Mouse (Mus musculus) kidney, postnatal 0 days (tissue): ENCODE results near the gene Fbxl17. TPM values are rescaled to one million over a fixed set of nuclear protein-coding genes. Genes with fewer than 3 reads are reported as not detected.

Source experiments
- ATAC-seq: fragments of 200-750 bp; cut with Nextera tagmentation; replicated peaks from 2 replicates; pipeline ENCODE4 v1.8.0; 2017; ENCODE audit warnings: low read depth, moderate number of reproducible peaks, moderate TSS enrichment, moderate library complexity; ENCODE audit not compliant: low FRiP score
- DNase-seq: peaks from one replicate; pipeline ENCODE4 v3.0.0-alpha.2; 2016; ENCODE audit warnings: low spot score
- H3K27ac ChIP-seq: fragments of 300-500 bp; sonication (generic); 2 replicates; pipeline ENCODE4 v1.5.1; 2014; ENCODE audit warnings: mild to moderate bottlenecking
- H3K27me3 ChIP-seq: fragments of 300-500 bp; sonication (generic); 2 replicates; pipeline ENCODE4 v1.6.1; 2014; ENCODE audit warnings: low read length, mixed read lengths; ENCODE audit not compliant: insufficient read depth
- H3K36me3 ChIP-seq: fragments of 300-500 bp; sonication (generic); 2 replicates; pipeline ENCODE4 v1.6.1; 2014; ENCODE audit warnings: low read length, mixed read lengths; ENCODE audit not compliant: insufficient read depth
- H3K4me1 ChIP-seq: fragments of 300-500 bp; sonication (generic); replicated peaks from 2 replicates; pipeline ENCODE4 v1.6.1; 2014; ENCODE audit warnings: antibody characterized with exemption, low read length, mixed read lengths; ENCODE audit not compliant: insufficient read depth
- H3K4me2 ChIP-seq: fragments of 300-500 bp; sonication (generic); 2 replicates; pipeline ENCODE4 v1.6.1; 2014; ENCODE audit warnings: mild to moderate bottlenecking, low read length, moderate library complexity, mixed read lengths
- H3K4me3 ChIP-seq: fragments of 300-500 bp; sonication (generic); replicated peaks from 2 replicates; pipeline ENCODE4 v1.5.1; 2014; ENCODE audit warnings: low read depth, low read length
- H3K9ac ChIP-seq: fragments of 300-500 bp; sonication (generic); 2 replicates; pipeline ENCODE4 v1.6.1; 2014; ENCODE audit warnings: low read depth, low read length
- H3K9me3 ChIP-seq: fragments of 300-500 bp; sonication (generic); replicated peaks from 2 replicates; pipeline ENCODE4 v1.6.1; 2016; ENCODE audit warnings: low read length, inconsistent platforms, mixed read lengths
- CTCF ChIP-seq: IDR thresholded peaks from 2 replicates; pipeline ENCODE4 v1.5.1; 2016; ENCODE audit warnings: antibody characterized with exemption, low read depth, mild to moderate bottlenecking, moderate library complexity
- WGBS: fragments of 180-500 bp; shearing (Covaris S2); extraction: QIAGEN DNeasy Blood & Tissue Kit; methylation state at CpG from one replicate; pipeline ENCODE4 v1.1.7; 2014; 5-methylcytosine and 5-hydroxymethylcytosine counted together
- polyA plus RNA-seq: library from polyadenylated mRNA; unstranded; fragments of >200 nt; fragmentation: Nextera tagmentation; extraction: Ambion mirVana; gene quantifications from 2 replicates; pipeline ENCODE4 v1.2.1, GENCODE M21; 2015

Fbxl17 gene
- polyA plus RNA-seq, 1 experiment from 2014 or later, result 9.0 TPM

DNA sequence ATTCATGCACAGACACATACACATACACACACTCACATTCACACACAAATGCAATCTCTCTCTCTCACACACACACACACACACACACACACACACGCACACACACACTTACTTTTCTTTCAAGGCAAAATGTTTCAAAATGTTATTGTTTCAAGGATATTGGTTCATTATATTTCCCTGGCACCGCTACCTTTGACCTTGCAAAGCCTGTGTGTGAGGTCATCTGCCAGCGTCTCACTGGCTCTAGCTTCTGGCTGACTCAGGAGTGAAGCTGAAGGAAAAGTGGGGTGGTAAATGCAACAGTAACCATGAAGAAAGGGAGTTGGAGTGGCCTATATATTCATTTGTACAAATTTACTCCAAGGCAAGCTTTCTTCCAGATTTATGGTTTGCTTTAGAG, 442.8 kb downstream of the Fbxl17 start:
- no peak for ATAC-seq

DNA sequence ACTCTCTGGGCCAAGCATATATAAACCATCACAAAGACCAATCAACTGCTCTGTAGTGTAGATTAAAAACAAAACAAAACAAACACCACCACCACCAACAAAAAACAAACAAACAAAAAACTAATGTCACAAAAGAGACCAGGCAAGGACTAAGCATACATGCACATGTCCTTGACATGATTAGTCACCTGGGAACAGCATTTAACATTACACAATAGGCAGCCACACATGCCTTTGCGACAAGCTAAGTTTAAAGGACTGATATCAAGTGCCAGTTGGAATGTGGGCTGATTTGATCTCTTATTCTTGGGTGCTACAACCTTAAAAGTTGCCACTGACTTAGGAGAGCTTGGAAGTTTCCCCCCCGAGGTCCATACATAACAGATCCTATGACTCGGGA, 446.5 kb downstream of the Fbxl17 start:
- Histone ChIP-seq H3K9ac (no peak overlapping the region), H3K4me3 (no peak overlapping the region), H3K27ac (no peak overlapping the region), H3K36me3 (no peaks in the 10 kb centered on the region), H3K4me1 (no peaks in the 10 kb centered on the region), H3K9me3 (no peaks in the 10 kb centered on the region), H3K27me3 (no peaks in the 10 kb centered on the region), H3K4me2 (no peak overlapping the region)
- TF ChIP-seq CTCF, result no peak
- ATAC-seq (no peak), DNase-seq (no peak)
- WGBS, result 76% methylated on average over 3 of the region's 3 CpGs

More for the DNA sequence above, 442.8 kb downstream of the Fbxl17 start:
- Histone ChIP-seq H3K4me1 (no peaks in the 10 kb centered on the region), H3K36me3 (no peaks in the 10 kb centered on the region), H3K4me2 (no peak overlapping the region), H3K27ac (no peak overlapping the region), H3K9me3 (no peaks in the 10 kb centered on the region), H3K4me3 (no peak overlapping the region), H3K9ac (no peak overlapping the region), H3K27me3 (no peaks in the 10 kb centered on the region)
- no peak for TF ChIP-seq CTCF
- 88% methylated on average over 3 of the region's 3 CpGs for WGBS
- no peak for DNase-seq

DNA sequence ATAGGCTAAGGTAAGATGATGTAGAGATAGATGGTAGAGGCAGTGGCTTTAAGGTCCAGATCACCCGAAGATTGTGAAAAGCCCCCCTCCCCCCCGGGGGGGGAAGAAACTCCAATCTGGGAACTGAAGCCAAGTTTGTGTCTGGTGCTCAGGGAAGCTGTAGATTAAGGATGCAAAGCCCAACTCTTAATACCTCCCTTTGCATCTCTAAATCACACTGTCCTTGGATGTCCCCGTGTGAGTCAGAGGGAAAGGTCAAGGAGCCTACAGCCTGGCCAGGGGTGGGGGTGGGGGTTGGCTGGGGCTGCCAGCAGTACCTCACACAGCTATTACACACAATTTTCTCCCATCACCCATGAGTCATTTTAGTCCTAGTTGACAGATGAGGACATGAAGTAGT, 453.4 kb downstream of the Fbxl17 start:
- ATAC-seq (0 out of 2 replicates have a peak, but pooled peaks have one; percentile 43), DNase-seq (no peak)
- Histone ChIP-seq H3K27ac (no peak overlapping the region), H3K4me2 (no peak overlapping the region), H3K36me3 (no peaks in the 10 kb centered on the region), H3K9ac (no peak overlapping the region), H3K9me3 (0 out of 2 replicates have a peak, but pooled peaks cover under 1% of the 10 kb centered on the region), H3K27me3 (no peaks in the 10 kb centered on the region), H3K4me3 (no peak overlapping the region), H3K4me1 (no peaks in the 10 kb centered on the region)
- WGBS, result 46% methylated on average over 3 of the region's 3 CpGs
- no peak for TF ChIP-seq CTCF

DNA sequence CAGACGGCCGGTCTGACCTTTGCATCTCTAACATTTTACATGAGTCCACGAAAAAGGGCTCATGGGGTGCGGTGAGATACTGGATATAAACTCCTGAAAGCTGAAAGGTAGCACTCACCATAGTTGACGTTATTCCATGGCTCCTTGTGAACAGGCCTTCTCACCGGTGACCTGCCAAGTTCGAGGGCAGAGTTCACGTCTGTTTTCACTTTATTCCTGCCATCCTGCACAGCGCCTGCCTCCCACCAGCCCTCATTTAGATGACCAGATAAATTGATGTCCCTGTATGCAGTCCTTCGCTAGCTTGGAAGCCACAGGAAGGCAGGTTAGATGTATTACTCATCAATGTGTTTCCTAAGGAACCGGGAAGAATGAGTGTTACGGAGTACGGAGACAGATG, 454.5 kb downstream of the Fbxl17 start:
- Histone ChIP-seq H3K4me1 (no peaks in the 10 kb centered on the region), H3K27me3 (no peaks in the 10 kb centered on the region), H3K27ac (no peak overlapping the region), H3K9ac (no peak overlapping the region), H3K4me2 (no peak overlapping the region), H3K4me3 (no peak overlapping the region), H3K36me3 (no peaks in the 10 kb centered on the region), H3K9me3 (0 out of 2 replicates have a peak, but pooled peaks cover 5% of the 10 kb centered on the region)
- ATAC-seq (no peak), DNase-seq (no peak)
- TF ChIP-seq CTCF, result no peak
- WGBS, result 60% methylated on average over 13 of the region's 13 CpGs

DNA sequence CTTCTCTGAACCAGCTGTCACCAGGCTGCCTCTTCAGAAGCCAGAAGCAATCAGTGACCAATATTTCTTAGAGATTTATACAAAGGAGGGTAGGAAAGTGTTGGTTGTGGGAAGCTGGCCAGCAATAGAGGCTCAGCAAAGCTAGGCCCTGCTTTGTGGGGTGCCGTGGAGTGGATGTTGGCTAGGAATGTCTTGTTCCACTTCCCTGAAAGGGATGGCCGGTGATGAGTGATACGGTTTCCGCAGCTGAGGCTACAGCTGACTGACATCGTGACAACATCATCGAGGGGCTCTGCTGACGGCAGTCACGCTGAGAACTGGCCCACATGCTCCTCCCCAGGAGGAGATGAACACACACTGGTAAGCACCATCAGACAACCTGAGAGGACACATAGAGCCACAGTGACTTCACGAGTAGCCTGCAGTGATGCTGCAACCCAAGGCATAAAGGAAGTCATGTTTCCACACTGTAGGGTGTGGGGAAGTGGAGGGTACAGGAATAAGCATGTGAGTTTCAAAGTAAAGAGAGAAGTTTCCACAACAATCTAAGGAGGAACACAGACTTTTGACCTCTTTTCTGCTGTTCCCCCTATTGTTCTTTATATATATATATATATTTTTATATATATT, 456.7 kb downstream of the Fbxl17 start:
- no peak for DNase-seq
- 70% methylated on average over 9 of the region's 9 CpGs for WGBS
- ATAC-seq, result no peak

DNA sequence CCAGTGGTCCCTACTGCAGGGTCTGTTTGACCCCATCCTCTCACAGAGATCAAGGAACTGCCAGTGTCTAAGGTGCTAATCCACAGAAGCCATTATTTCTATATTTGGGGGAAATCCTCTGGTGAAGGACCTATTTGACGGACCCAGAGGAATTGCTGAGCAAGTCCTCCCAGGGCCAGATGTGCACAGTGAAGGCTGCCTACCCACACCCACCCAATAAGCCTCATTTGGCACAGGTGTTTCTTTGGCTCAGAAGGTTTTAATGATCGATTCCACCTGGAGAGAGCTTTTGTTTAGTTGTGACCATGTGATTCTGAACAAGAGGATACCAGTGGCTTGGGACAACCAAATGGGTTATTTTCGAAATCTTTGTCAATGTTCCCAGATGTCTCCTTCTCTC, 462.3 kb downstream of the Fbxl17 start:
- no peak overlapping the region for H3K4me3 ChIP-seq
- no peak for DNase-seq
- H3K4me2 ChIP-seq, result no peak overlapping the region
- TF ChIP-seq CTCF, result no peak
- WGBS, result 91% methylated on average over 3 of the region's 3 CpGs
- no peak overlapping the region for H3K9ac ChIP-seq
- H3K27ac ChIP-seq, result no peak overlapping the region
- no peaks in the 10 kb centered on the region for H3K4me1 ChIP-seq
- no peaks in the 10 kb centered on the region for H3K27me3 ChIP-seq
- ATAC-seq, result no peak
- H3K9me3 ChIP-seq, result 0 out of 2 replicates have a peak, but pooled peaks cover 5% of the 10 kb centered on the region
- no peaks in the 10 kb centered on the region for H3K36me3 ChIP-seq

More for the DNA sequence above, 456.7 kb downstream of the Fbxl17 start:
- Histone ChIP-seq H3K9ac (no peak overlapping the region), H3K4me1 (no peaks in the 10 kb centered on the region), H3K27ac (no peak overlapping the region), H3K9me3 (0 out of 2 replicates have a peak, but pooled peaks cover 5% of the 10 kb centered on the region), H3K36me3 (no peaks in the 10 kb centered on the region), H3K27me3 (no peaks in the 10 kb centered on the region), H3K4me2 (no peak overlapping the region), H3K4me3 (no peak overlapping the region)
- no peak for TF ChIP-seq CTCF

DNA sequence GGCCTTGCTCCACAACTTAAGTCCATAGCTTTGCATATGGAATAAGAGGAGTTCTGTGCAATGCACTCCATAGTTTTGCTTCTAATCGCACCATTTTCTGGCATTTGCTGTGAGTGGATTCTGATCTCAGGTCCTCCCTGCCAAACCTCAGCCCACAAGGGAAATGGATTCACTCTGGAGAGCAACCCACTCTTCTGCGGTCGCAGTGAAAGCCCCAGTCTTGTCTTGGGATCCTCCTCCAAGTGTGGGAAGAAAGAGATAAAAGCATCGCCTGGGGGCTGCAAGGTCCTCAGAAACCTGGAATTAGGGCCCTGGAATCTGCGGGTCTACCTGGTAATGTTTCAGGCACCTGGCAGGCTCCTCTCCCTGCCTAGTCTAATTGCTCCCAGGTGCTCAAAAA, 466.7 kb downstream of the Fbxl17 start:
- no peak for DNase-seq
- 81% methylated on average over 5 of the region's 5 CpGs for WGBS
- Histone ChIP-seq H3K4me3 (no peak overlapping the region), H3K4me2 (no peak overlapping the region), H3K9me3 (no peaks in the 10 kb centered on the region), H3K9ac (no peak overlapping the region), H3K27me3 (no peaks in the 10 kb centered on the region), H3K36me3 (no peaks in the 10 kb centered on the region), H3K27ac (no peak overlapping the region), H3K4me1 (no peaks in the 10 kb centered on the region)
- no peak for ATAC-seq
- no peak for TF ChIP-seq CTCF
